Mouse (Mus musculus): ENCODE data around the gene Cfap221.

- TF ChIP-seq CTCF (IDR thresholded peaks at IDR 0.05; ENCODE audit: low read depth) = peak; percentile 41
- no peak for TF ChIP-seq EP300 (optimal IDR thresholded peaks at IDR 0.05)
These were observed 104.1 kb downstream of the Cfap221 start for GRCm38 (mm10) chr1:119892933-119893332.

Measured in stomach, postnatal 0 days (tissue).